Mouse (Mus musculus) intestine, postnatal 0 days (tissue): Measurements from ENCODE around the gene Ptprg. TPM values are rescaled to one million over a fixed set of nuclear protein-coding genes. Genes with fewer than 3 reads are reported as not detected.
A peak's percentile ranks its signal among the peaks of the same experiment; 100 is the strongest.

Experiments used
- ATAC-seq: fragments of 200-750 bp; cut with Nextera tagmentation; 2 replicates; pipeline ENCODE4 v1.8.0; 2017; ENCODE audit warnings: mild to moderate bottlenecking, moderate TSS enrichment, moderate library complexity
- H3K27ac ChIP-seq: fragments of 300-500 bp; sonication (generic); 2 replicates; pipeline ENCODE4 v1.5.1; 2014; ENCODE audit warnings: mild to moderate bottlenecking, low read depth, low read length, moderate library complexity
- H3K27me3 ChIP-seq: fragments of 300-500 bp; sonication (generic); replicated peaks from 2 replicates; pipeline ENCODE4 v1.6.1; 2014; ENCODE audit warnings: low read length, mixed read lengths; ENCODE audit not compliant: control insufficient read depth, insufficient read depth
- H3K36me3 ChIP-seq: fragments of 300-500 bp; sonication (generic); 2 replicates; pipeline ENCODE4 v1.6.1; 2014; ENCODE audit warnings: mild to moderate bottlenecking, moderate library complexity; ENCODE audit not compliant: control insufficient read depth, insufficient read depth
- H3K4me1 ChIP-seq: fragments of 300-500 bp; sonication (generic); replicated peaks from 2 replicates; pipeline ENCODE4 v1.6.1; 2014; ENCODE audit warnings: antibody characterized with exemption, low read length, mixed read lengths; ENCODE audit not compliant: control insufficient read depth, insufficient read depth
- H3K4me2 ChIP-seq: fragments of 300-500 bp; sonication (generic); replicated peaks from 2 replicates; pipeline ENCODE4 v1.6.1; 2014; ENCODE audit warnings: low read depth, mild to moderate bottlenecking, moderate library complexity
- H3K4me3 ChIP-seq: fragments of 300-500 bp; sonication (generic); 2 replicates; pipeline ENCODE4 v1.5.1; 2014; ENCODE audit warnings: low read depth, low read length
- H3K9ac ChIP-seq: fragments of 300-500 bp; sonication (generic); 2 replicates; pipeline ENCODE4 v1.6.1; 2014; ENCODE audit warnings: mild to moderate bottlenecking, low read depth, low read length
- H3K9me3 ChIP-seq: fragments of 300-500 bp; sonication (generic); 2 replicates; pipeline ENCODE4 v1.6.1; 2016; ENCODE audit warnings: mixed run types; ENCODE audit not compliant: control insufficient read depth
- CTCF ChIP-seq: sonication (generic); IDR thresholded peaks from 2 replicates; pipeline ENCODE4 v1.5.1; 2016; ENCODE audit warnings: low read depth, mild to moderate bottlenecking, control low read depth, antibody characterized with exemption, moderate library complexity
- WGBS: fragments of 180-500 bp; shearing (Covaris S2); extraction: QIAGEN DNeasy Blood & Tissue Kit; methylation state at CpG from one replicate; pipeline ENCODE4 v1.1.7; 2014; 5-methylcytosine and 5-hydroxymethylcytosine counted together
- polyA plus RNA-seq: library from polyadenylated mRNA; unstranded; fragments of >200 nt; fragmentation: Nextera tagmentation; extraction: Ambion mirVana; gene quantifications from 2 replicates; pipeline ENCODE4 v1.2.1, GENCODE M21; 2015

The Ptprg gene
- polyA plus RNA-seq, 1 experiment from 2014 or later, result 3.7 TPM

GRCm38 (mm10) chr14:11555061-11555501 lies 1.7 kb downstream of the Ptprg start:
- WGBS, result under 1% methylated on average over 17 of the region's 17 CpGs
- peak overlapping the region; percentile 78 for H3K9ac ChIP-seq
- peak overlapping the region; percentile 97 for H3K4me2 ChIP-seq
- no peaks in the 10 kb centered on the region for H3K27me3 ChIP-seq
- H3K4me3 ChIP-seq, result peak overlapping the region; percentile 79
- no peak for TF ChIP-seq CTCF
- H3K36me3 ChIP-seq, result no peaks in the 10 kb centered on the region
- no peaks in the 10 kb centered on the region for H3K9me3 ChIP-seq
- H3K4me1 ChIP-seq, result 0 out of 2 replicates have a peak, but pooled peaks cover 4% of the 10 kb centered on the region
- no peak for ATAC-seq
- no peak overlapping the region for H3K27ac ChIP-seq

GRCm38 (mm10) chr14:11555521-11556355 lies 2.4 kb downstream of the Ptprg start:
- Histone ChIP-seq H3K27ac (no peak overlapping the region), H3K36me3 (no peaks in the 10 kb centered on the region), H3K27me3 (no peaks in the 10 kb centered on the region), H3K9ac (peak overlapping the region; percentile 78), H3K4me1 (0 out of 2 replicates have a peak, but pooled peaks cover 4% of the 10 kb centered on the region), H3K9me3 (no peaks in the 10 kb centered on the region), H3K4me3 (peak overlapping the region; percentile 79), H3K4me2 (peak overlapping the region; percentile 97)
- no peak for ATAC-seq
- no peak for TF ChIP-seq CTCF
- 3% methylated on average over 35 of the region's 35 CpGs for WGBS

- H3K9ac ChIP-seq, result 0 out of 2 replicates have a peak overlapping the region, but pooled peaks have one; percentile 18
- H3K4me1 ChIP-seq, result 0 out of 2 replicates have a peak, but pooled peaks cover 4% of the 10 kb centered on the region
- H3K27ac ChIP-seq, result no peak overlapping the region
- no peaks in the 10 kb centered on the region for H3K36me3 ChIP-seq
- peak overlapping the region; percentile 97 for H3K4me2 ChIP-seq
- TF ChIP-seq CTCF, result peak; percentile 83
- ATAC-seq, result no peak
- no peaks in the 10 kb centered on the region for H3K27me3 ChIP-seq
- H3K9me3 ChIP-seq, result no peaks in the 10 kb centered on the region
- WGBS, result 10% methylated on average over 26 of the region's 26 CpGs
- H3K4me3 ChIP-seq, result peak overlapping the region; percentile 79
These were observed 3.2 kb downstream of the Ptprg start for GRCm38 (mm10) chr14:11556356-11557130.

- Histone ChIP-seq H3K36me3 (no peaks in the 10 kb centered on the region), H3K9ac (no peak overlapping the region), H3K27ac (no peak overlapping the region), H3K4me1 (0 out of 2 replicates have a peak, but pooled peaks cover 2% of the 10 kb centered on the region), H3K4me2 (no peak overlapping the region), H3K9me3 (no peaks in the 10 kb centered on the region), H3K4me3 (no peak overlapping the region), H3K27me3 (no peaks in the 10 kb centered on the region)
- no peak for TF ChIP-seq CTCF
- no peak for ATAC-seq
These were observed 5.2 kb downstream of the Ptprg start for GRCm38 (mm10) chr14:11558496-11558895.

GRCm38 (mm10) chr14:11560641-11561232 lies 7.4 kb downstream of the Ptprg start:
- H3K36me3 ChIP-seq, result no peaks in the 10 kb centered on the region
- 53% methylated on average over 8 of the region's 8 CpGs for WGBS
- no peak for TF ChIP-seq CTCF
- no peak overlapping the region for H3K4me2 ChIP-seq
- 0 out of 2 replicates have a peak, but pooled peaks cover 2% of the 10 kb centered on the region for H3K4me1 ChIP-seq
- no peak overlapping the region for H3K4me3 ChIP-seq
- no peaks in the 10 kb centered on the region for H3K9me3 ChIP-seq
- ATAC-seq, result no peak
- H3K9ac ChIP-seq, result no peak overlapping the region
- H3K27me3 ChIP-seq, result no peaks in the 10 kb centered on the region
- H3K27ac ChIP-seq, result no peak overlapping the region

GRCm38 (mm10) chr14:11561397-11561796 lies 8.1 kb downstream of the Ptprg start:
- ATAC-seq, result no peak
- H3K4me1 ChIP-seq, result 0 out of 2 replicates have a peak, but pooled peaks cover 2% of the 10 kb centered on the region
- no peak for TF ChIP-seq CTCF
- no peak overlapping the region for H3K27ac ChIP-seq
- H3K9me3 ChIP-seq, result no peaks in the 10 kb centered on the region
- H3K36me3 ChIP-seq, result no peaks in the 10 kb centered on the region
- no peak overlapping the region for H3K4me2 ChIP-seq
- no peak overlapping the region for H3K4me3 ChIP-seq
- WGBS, result 88% methylated on average over 4 of the region's 4 CpGs
- no peak overlapping the region for H3K9ac ChIP-seq
- H3K27me3 ChIP-seq, result no peaks in the 10 kb centered on the region
